Mouse (Mus musculus) liver, embryonic 15.5 days (tissue): ENCODE data around the gene Hnrnpll. TPM values are rescaled to one million over a fixed set of nuclear protein-coding genes. Genes with fewer than 3 reads are reported as not detected.

ENCODE experiments used
- ATAC-seq: fragments of 200-750 bp; cut with Nextera tagmentation; 2 replicates; pipeline ENCODE4 v1.8.0; 2017; ENCODE audit warnings: moderate number of reproducible peaks, mild to moderate bottlenecking, moderate library complexity; ENCODE audit not compliant: insufficient read depth
- H3K27ac ChIP-seq: fragments of 300-500 bp; sonication (generic); replicated peaks from 2 replicates; pipeline ENCODE4 v1.5.1; 2015; ENCODE audit warnings: mild to moderate bottlenecking, inconsistent platforms
- H3K27me3 ChIP-seq: fragments of 300-500 bp; sonication (generic); 2 replicates; pipeline ENCODE4 v1.6.1; 2015; ENCODE audit warnings: mild to moderate bottlenecking, inconsistent platforms
- H3K36me3 ChIP-seq: fragments of 300-500 bp; sonication (generic); replicated peaks from 2 replicates; pipeline ENCODE4 v1.6.1; 2015; ENCODE audit warnings: moderate library complexity, mild to moderate bottlenecking, inconsistent platforms
- H3K4me1 ChIP-seq: fragments of 300-500 bp; sonication (generic); replicated peaks from 2 replicates; pipeline ENCODE4 v1.6.1; 2015; ENCODE audit warnings: inconsistent platforms
- H3K4me2 ChIP-seq: fragments of 300-500 bp; sonication (generic); 2 replicates; pipeline ENCODE4 v1.6.1; 2015; ENCODE audit warnings: moderate library complexity, mild to moderate bottlenecking, inconsistent platforms
- H3K4me3 ChIP-seq: fragments of 300-500 bp; sonication (generic); replicated peaks from 2 replicates; pipeline ENCODE4 v1.5.1; 2015; ENCODE audit warnings: mild to moderate bottlenecking, inconsistent platforms
- H3K9ac ChIP-seq: fragments of 300-500 bp; sonication (generic); 2 replicates; pipeline ENCODE4 v1.6.1; 2015; ENCODE audit warnings: moderate library complexity, mild to moderate bottlenecking, inconsistent platforms
- H3K9me3 ChIP-seq: fragments of 300-500 bp; sonication (generic); replicated peaks from 2 replicates; pipeline ENCODE4 v1.6.1; 2016; ENCODE audit warnings: inconsistent platforms
- WGBS: fragments of 180-500 bp; shearing (Covaris S2); methylation state at CpG from one replicate; pipeline ENCODE4 v1.1.7; 2015; ENCODE audit warnings: mixed read lengths; ENCODE audit not compliant: insufficient replicate concordance; 5-methylcytosine and 5-hydroxymethylcytosine counted together
- polyA plus RNA-seq: library from polyadenylated mRNA; unstranded; fragments of >200 nt; fragmentation: Nextera tagmentation; extraction: Ambion mirVana; gene quantifications from 2 replicates; pipeline ENCODE4 v1.2.1, GENCODE M21; 2015

Gene Hnrnpll
- polyA plus RNA-seq, 1 experiment from 2014 or later, result 21.8 TPM

DNA sequence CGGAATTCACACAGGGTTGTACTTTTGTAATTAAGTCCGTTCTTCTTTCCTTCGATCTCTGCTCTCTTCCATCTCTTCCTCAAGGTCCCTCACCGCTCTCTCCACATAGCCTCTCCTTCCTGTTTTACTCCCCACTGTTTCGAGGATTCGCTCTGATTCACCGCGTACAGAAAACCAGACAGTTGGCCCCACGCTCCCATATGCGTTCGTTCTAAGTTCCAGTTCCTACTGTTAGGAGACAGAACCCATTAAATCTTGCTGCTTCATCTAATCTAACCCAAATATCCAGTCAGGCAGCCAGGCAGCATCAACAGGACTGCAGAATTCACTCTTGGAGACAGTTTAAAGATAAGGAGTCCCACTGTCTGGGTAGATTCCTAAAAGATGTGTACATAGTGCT, 24.5 kb upstream of the Hnrnpll start:
- Histone ChIP-seq H3K27ac (no peak overlapping the region), H3K4me2 (no peak overlapping the region), H3K9ac (no peak overlapping the region), H3K36me3 (no peaks in the 10 kb centered on the region), H3K9me3 (no peaks in the 10 kb centered on the region), H3K4me3 (no peak overlapping the region), H3K4me1 (no peaks in the 10 kb centered on the region), H3K27me3 (peaks cover 4% of the 10 kb centered on the region; the same call in 1 of the 2 replicates)
- ATAC-seq, result no peak
- WGBS, result 67% methylated on average over 11 of the region's 11 CpGs

DNA sequence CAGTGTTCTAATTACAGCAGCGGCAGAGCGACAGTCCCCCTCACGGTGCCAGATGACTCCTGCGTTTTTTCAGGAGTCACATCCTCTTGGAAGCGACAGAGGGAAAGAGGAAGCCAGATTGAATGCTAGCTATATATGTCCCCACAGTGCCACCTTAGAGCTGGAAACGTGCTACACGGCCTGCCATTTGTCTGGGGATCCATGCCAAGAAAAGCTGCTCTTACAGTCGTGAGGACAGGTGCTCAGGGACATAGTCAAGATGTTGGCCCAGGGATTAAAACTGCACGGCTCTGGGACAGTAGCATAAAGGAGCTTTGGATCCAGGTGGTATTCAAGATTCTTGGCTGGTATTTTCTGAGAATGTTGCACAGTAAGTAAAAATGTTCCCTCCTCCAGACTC, 22.3 kb upstream of the Hnrnpll start:
- Histone ChIP-seq H3K36me3 (no peaks in the 10 kb centered on the region), H3K9ac (no peak overlapping the region), H3K4me1 (no peaks in the 10 kb centered on the region), H3K27me3 (peaks cover 4% of the 10 kb centered on the region; the same call in 1 of the 2 replicates), H3K4me3 (no peak overlapping the region), H3K27ac (no peak overlapping the region), H3K4me2 (no peak overlapping the region), H3K9me3 (no peaks in the 10 kb centered on the region)
- 62% methylated on average over 9 of the region's 9 CpGs for WGBS
- ATAC-seq, result no peak

DNA sequence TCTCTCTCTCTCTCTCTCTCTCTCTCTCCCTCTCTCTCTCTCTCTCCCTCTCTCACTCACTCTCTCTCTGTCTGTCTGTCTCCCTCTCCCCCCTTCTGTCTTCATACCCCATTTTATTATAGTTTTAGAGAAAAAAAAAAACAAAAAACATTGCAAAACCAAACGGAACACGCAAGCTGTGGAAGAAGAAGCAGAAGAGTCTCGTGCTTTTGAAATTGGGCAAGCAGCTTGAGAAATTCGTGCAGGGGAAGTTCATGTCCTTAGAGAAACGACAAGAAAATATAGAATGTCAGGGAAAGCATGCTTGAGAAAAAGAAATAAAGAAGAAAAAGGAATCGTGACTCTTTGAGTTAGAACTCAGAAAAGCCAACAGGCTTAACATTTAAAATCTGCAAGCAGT, 21.1 kb upstream of the Hnrnpll start:
- no peaks in the 10 kb centered on the region for H3K4me1 ChIP-seq
- peaks cover 3% of the 10 kb centered on the region; the same call in 1 of the 2 replicates for H3K27me3 ChIP-seq
- H3K4me3 ChIP-seq, result no peak overlapping the region
- no peak overlapping the region for H3K27ac ChIP-seq
- no peaks in the 10 kb centered on the region for H3K9me3 ChIP-seq
- 39% methylated on average over 6 of the region's 6 CpGs for WGBS
- no peak for ATAC-seq
- no peak overlapping the region for H3K9ac ChIP-seq
- no peak overlapping the region for H3K4me2 ChIP-seq
- no peaks in the 10 kb centered on the region for H3K36me3 ChIP-seq

DNA sequence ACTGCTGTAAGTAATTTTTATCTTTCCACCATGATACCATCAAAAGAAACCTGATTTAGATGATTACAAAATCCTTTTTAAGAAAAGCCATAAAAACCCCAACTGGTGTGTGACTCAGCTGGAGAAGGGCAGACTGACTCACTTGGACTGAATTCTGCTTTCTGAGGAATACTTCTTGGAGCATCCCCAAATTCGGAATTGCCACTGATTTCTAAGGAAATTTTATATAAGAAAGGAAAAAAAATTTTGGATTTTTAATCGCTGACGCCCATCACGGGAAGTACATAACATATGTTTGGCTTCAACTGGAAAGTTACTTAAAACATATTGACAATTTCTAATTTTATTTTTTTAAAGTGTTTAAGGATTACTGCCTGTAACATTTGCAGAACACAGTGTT, 16.6 kb upstream of the Hnrnpll start:
- WGBS, result 74% methylated on average over 4 of the region's 4 CpGs
- H3K9ac ChIP-seq, result no peak overlapping the region
- no peak overlapping the region for H3K4me2 ChIP-seq
- no peak overlapping the region for H3K4me3 ChIP-seq
- H3K27me3 ChIP-seq, result no peaks in the 10 kb centered on the region
- no peaks in the 10 kb centered on the region for H3K4me1 ChIP-seq
- H3K27ac ChIP-seq, result no peak overlapping the region
- H3K36me3 ChIP-seq, result no peaks in the 10 kb centered on the region
- H3K9me3 ChIP-seq, result no peaks in the 10 kb centered on the region
- no peak for ATAC-seq

DNA sequence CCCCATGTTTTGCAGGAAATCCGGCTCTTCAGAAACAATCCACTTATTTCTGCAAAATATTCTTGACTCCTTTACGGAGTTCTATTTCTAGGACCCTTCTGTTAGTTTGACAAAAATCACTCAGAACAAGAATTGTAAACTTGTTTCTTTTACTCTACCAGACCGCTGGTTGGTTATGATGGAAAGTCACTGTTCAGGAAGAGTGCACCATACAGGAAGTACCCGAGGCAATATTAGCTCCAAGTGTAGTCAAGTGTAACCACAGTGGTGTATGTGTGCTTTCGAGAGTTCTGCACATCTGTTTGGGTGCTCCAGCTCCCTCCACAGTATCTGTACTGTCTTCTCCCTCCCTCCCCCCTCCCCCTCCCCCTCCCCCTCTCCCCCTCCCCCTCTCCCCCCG, 5.1 kb upstream of the Hnrnpll start:
- no peak for ATAC-seq
- H3K36me3 ChIP-seq, result no peaks in the 10 kb centered on the region
- H3K9ac ChIP-seq, result no peak overlapping the region
- WGBS, result 51% methylated on average over 5 of the region's 6 CpGs
- no peak overlapping the region for H3K4me3 ChIP-seq
- H3K4me2 ChIP-seq, result no peak overlapping the region
- no peaks in the 10 kb centered on the region for H3K9me3 ChIP-seq
- H3K27ac ChIP-seq, result no peak overlapping the region
- H3K4me1 ChIP-seq, result peaks cover 19% of the 10 kb centered on the region
- no peaks in the 10 kb centered on the region; the same call in 1 of the 2 replicates for H3K27me3 ChIP-seq

DNA sequence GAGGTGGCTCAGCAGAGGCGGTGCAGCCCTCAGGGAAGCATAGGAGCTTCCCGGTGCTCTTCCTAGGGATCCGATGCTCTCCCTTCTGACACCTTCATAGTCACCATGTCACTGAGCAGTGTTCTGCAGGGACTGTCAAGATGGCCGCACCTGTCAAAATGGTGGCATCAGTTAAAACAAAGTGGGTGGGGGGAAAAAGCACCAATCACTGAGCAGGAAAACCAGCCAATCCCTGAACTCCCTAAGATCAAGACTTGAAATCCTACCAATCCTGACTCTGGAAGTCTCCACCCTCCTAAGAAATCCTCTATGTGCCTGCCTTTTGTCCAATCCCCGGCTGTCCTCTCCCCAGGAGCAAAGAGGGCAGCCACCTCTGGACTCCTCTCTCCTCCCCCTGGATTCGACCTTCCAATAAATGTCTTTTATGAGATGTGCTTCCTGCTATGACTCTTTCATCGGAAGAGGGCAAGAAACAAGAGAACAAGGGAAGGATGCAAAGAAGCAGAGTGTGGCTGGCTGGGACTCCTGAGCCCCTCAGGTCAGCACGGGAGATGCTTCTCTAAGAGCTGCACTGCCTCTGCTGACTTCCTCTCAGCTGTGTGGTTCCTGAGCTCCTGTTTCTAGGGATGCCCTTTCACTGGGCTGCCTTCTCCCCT, 1.8 kb upstream of the Hnrnpll start:
- Histone ChIP-seq H3K4me2 (peak overlapping the region; percentile 82), H3K4me3 (peak overlapping the region; percentile 96), H3K27ac (peak overlapping the region; percentile 97), H3K9me3 (no peaks in the 10 kb centered on the region), H3K4me1 (peaks cover 33% of the 10 kb centered on the region), H3K9ac (0 out of 2 replicates have a peak overlapping the region, but pooled peaks have one; percentile 59), H3K27me3 (no peaks in the 10 kb centered on the region), H3K36me3 (no peaks in the 10 kb centered on the region)
- no peak for ATAC-seq
- 69% methylated on average over 8 of the region's 8 CpGs for WGBS

DNA sequence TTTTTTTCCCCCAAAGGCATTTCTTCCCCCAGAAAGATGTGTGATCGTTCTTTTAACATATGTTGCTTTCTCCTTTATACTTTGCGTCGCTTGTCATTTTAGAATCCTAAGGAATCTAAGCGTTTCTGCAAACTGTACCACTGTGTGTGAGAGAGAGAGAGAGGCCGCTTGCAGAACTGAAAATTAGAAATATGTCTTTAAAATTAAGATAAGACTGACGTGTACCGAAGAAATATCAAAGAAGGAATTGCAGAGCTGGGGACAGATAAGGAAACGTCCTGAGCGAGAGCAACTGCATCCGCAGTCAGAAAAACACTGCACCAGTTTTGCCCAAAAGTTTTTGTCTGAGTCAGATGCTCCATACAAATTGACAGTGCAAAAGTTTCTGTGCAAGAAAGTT, 1.3 kb upstream of the Hnrnpll start:
- peak overlapping the region; percentile 96 for H3K4me3 ChIP-seq
- H3K4me2 ChIP-seq, result peak overlapping the region; percentile 82
- H3K36me3 ChIP-seq, result no peaks in the 10 kb centered on the region
- no peaks in the 10 kb centered on the region for H3K9me3 ChIP-seq
- peaks cover 35% of the 10 kb centered on the region for H3K4me1 ChIP-seq
- peak overlapping the region; percentile 97 for H3K27ac ChIP-seq
- H3K9ac ChIP-seq, result peak overlapping the region; percentile 59
- H3K27me3 ChIP-seq, result no peaks in the 10 kb centered on the region
- ATAC-seq, result no peak
- 39% methylated on average over 10 of the region's 10 CpGs for WGBS

DNA sequence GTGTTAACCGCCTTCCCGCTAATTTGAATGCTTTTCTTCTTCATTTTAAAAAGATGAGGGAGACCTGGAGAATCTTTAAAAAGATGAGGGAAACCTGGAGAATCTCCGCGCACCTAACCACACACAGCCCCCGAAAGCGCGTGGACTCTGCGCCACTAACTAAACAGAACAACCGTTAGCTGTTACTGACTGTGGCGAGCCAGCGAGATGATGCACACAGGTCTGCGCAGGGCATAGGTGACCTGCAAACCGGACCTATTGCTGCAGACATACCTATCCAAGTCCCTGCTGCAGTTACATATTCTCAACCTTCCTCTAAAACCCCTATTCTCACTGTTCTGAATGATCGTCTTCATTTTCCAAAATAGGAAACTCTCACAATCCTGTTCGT, 481 bp upstream of the Hnrnpll start:
- peak; percentile 32 for ATAC-seq

DNA sequence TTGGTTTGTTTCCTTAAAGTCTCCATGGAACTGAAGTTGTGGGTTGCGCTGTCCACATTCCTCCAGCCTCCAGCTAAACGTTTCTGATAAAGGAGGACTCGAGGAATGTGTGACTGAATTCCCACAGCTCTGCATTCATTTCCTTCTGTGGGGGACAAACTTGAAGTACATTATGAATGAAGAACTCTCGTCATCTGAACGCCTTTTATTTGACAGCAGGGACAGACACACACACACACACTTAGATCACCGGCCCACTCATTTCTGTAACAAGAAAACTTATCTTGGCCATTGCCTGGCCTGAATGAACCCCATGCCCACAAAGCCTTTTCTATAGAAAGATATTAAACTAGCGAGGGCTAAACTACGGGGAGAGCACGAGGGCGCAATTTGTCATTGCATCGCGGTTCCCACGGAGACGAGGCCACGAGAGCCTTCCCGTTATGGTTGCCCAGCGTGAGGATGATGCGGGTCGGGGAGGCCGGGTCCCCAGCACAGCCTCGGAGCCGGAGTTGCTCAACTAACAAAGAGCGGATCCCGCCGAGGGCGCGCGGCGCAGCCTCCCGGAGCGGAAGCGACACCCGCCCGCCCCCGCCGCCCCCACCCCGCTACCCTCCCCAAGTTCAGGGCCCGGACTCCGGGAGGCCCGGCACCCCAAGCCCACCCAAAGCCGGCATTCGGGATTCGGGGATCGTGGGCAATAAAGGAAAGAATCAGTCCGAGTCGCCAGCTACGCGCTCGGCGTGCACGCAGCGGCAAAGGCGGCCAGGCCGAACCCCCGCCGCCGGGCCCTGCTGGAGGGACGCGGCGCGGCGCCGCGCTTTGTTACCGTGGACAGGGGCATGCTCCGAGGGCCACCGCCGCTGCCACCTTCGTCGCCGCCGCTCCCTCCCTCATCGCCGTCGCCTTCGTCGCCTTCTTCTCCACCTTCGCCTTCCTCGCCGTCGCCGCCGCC, 1.0 kb downstream of the Hnrnpll start:
- Histone ChIP-seq H3K36me3 (0 out of 2 replicates have a peak, but pooled peaks cover 7% of the 10 kb centered on the region), H3K9me3 (no peaks in the 10 kb centered on the region), H3K4me3 (peak overlapping the region; percentile 96), H3K4me1 (peaks cover 49% of the 10 kb centered on the region), H3K4me2 (peak overlapping the region; percentile 82), H3K27me3 (no peaks in the 10 kb centered on the region), H3K27ac (peak overlapping the region; percentile 97), H3K9ac (peak overlapping the region; percentile 98)
- ATAC-seq, result no peak
- 1% methylated on average over 73 of the region's 83 CpGs for WGBS

More for the DNA sequence above, 481 bp upstream of the Hnrnpll start:
- Histone ChIP-seq H3K27me3 (no peaks in the 10 kb centered on the region), H3K4me2 (peak overlapping the region; percentile 82), H3K9me3 (no peaks in the 10 kb centered on the region), H3K27ac (peak overlapping the region; percentile 97), H3K9ac (peak overlapping the region; percentile 59), H3K4me3 (peak overlapping the region; percentile 96), H3K4me1 (peaks cover 41% of the 10 kb centered on the region), H3K36me3 (0 out of 2 replicates have a peak, but pooled peaks cover 5% of the 10 kb centered on the region)
- 1% methylated on average over 15 of the region's 15 CpGs for WGBS

DNA sequence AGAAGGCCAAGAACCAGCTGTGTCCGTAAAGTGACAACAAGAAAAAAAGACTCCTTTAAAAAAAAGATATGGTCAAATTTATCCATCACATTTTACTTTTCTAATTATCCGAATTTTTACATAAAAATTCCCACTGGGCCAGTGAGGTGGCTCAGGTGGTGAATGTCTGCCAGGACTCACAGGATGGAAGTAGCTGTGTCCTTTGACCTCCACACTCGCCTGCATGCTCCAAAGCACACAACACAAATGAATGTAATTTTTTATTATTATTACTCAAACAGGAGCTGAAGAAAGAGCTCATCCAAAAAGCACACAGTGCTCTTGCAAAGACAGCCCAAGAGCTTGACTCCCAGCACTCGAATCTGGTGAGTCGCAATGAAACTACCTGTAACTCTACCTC, 2.0 kb downstream of the Hnrnpll start:
- Histone ChIP-seq H3K27me3 (no peaks in the 10 kb centered on the region), H3K4me1 (peaks cover 49% of the 10 kb centered on the region), H3K9me3 (no peaks in the 10 kb centered on the region), H3K9ac (peak overlapping the region; percentile 98), H3K4me3 (peak overlapping the region; percentile 96), H3K4me2 (peak overlapping the region; percentile 82), H3K36me3 (0 out of 2 replicates have a peak, but pooled peaks cover 7% of the 10 kb centered on the region), H3K27ac (no peak overlapping the region)
- 32% methylated on average over 5 of the region's 5 CpGs for WGBS
- no peak for ATAC-seq

DNA sequence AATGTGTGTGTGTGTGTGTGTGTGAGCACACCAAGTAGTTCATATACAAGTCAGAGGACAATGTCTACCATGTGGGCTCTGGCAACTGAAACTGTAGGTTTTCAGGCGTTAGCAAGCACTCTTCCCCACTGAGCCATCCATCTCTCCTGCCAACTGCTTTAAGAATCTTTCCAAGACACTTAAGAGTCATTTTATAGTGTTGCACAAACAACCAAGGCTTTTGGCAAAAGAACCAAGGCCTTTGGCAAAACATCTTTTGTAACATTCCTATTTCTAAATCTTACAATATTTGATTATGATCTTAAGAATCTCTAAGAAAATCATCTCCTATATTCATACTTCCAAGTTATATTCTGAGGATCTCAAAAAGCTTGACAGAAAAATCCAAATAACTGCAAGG, 2.4 kb downstream of the Hnrnpll start:
- 35% methylated on average over 1 of the region's 1 CpGs for WGBS
- H3K4me3 ChIP-seq, result peak overlapping the region; percentile 96
- H3K36me3 ChIP-seq, result 0 out of 2 replicates have a peak, but pooled peaks cover 7% of the 10 kb centered on the region
- peaks cover 49% of the 10 kb centered on the region for H3K4me1 ChIP-seq
- no peaks in the 10 kb centered on the region for H3K27me3 ChIP-seq
- ATAC-seq, result no peak
- H3K27ac ChIP-seq, result no peak overlapping the region
- H3K9ac ChIP-seq, result no peak overlapping the region
- H3K9me3 ChIP-seq, result no peaks in the 10 kb centered on the region
- peak overlapping the region; percentile 82 for H3K4me2 ChIP-seq
